Mouse (Mus musculus) Muller cell, postnatal 12 days (primary cell): ENCODE measurements at regions not wholly inside any gene's neighbourhood (a gene's known extent, or its start where the extent isn't known, plus 50 kb on each side); places are given as distances from the start of the nearest gene placed in this dataset.

Experiments
- DNase-seq: peaks from one replicate; pipeline ENCODE4 v3.0.0-alpha.2; 2015; ENCODE audit errors: inconsistent ontology term

DNA sequence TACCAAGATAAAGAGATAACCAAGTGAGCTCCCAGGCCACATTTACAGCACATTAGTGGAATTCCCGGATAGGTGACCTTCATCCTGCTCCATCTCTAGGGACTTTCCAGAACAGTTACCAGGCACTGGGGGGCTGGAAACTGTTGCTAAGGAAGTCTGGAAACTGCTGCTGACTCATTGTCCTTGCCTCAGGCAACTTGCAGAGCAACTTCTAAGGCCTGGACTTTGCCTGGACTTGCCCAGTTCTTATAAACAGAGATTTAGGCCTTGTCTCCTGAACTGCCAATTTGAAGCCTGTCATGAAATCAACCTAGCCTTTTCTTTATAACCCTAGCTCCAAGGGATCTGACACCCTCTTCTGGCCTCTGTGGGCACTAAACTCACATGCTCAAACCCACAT, 224.0 kb upstream of the Gm6657 start:
- peak; percentile 80 for DNase-seq

DNA sequence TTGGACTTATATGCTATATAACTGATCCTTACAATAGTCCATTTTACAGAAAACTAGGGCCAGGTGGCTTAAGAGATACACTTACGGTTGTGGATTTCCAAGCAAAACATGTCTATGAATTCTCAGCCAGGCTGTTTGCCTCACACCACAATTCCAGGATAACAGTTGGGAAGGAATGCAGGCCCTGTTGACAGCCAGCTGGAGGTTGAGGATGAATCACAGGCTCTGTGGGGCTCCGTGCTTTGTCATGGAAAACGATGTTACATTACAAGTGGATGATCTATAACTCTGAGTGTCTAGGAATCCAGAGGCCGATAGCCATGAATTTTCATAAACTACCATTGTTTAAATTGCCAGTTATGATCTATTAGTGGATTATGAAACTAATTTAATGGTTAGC, 221.9 kb upstream of the Gm6657 start:
- DNase-seq = peak; percentile 87

- DNase-seq = no peak
Measured at GRCm38 (mm10) chr12:77976952-77977351, 217.1 kb upstream of the Gm6657 start.

DNA sequence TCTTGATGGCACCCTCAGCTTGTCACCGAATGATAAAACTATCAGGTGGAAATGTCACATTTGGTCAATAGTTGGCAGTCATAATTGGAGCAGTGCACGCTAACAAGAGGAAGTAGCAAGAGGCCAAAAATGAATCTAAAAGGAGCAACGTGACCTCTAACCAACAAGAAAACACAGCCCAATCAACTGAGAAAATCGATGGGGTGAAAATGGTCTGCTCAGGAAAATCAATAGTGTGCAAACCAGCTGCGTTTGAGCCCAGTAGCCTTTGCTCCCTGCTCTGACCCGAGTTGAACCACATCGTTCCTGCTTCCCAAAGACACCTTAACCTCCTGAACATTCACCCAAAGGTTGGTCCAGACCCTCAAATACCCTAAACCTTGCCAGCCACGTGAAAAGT, 207.3 kb upstream of the Gm6657 start:
- DNase-seq = no peak

GRCm38 (mm10) chr12:77989766-77990165, 204.3 kb upstream of the Gm6657 start:
- no peak for DNase-seq

- peak; percentile 92 for DNase-seq
Measured at GRCm38 (mm10) chr12:77991627-77992026, 202.4 kb upstream of the Gm6657 start.

DNA sequence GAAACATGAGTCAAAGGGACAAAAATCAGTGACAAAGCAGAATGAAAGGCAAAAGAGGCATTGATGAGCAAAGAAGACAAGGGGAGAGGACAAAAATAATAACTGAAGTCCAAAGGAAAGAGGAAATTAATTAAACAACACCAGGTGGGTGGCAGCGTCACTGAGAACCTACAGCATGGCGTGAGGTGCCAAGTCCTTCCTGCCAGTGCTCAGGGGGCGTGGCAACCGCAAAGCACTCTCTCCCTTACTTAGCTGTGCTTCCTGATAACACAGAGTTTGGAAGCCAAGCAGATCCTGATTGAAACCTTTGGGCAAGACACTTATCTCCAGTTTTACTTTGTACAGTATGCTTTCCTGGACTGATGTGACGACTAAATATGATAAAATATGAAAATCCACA, 199.9 kb upstream of the Gm6657 start:
- DNase-seq = no peak

GRCm38 (mm10) chr12:77997916-77998315, 196.1 kb upstream of the Gm6657 start:
- DNase-seq = no peak

DNA sequence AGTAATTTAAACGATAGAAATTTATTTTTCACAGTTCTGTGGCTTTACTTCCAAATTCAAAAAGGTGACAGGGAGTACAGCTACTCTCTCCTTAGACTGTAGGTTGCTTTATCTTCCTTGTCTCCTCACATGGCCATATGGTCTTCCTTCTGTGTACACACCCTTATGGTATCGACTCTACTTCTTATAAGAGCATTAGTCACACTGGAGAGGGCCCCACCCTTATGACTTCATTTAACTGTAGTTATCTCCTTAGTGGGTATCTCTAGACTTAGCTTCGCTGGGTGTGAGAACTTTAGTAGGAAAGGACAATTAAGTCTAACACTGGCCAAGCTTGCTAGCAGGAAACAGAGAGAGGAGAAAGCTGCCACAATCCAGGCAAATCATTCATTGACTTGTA, 193.6 kb upstream of the Gm6657 start:
- no peak for DNase-seq

GRCm38 (mm10) chr12:78001846-78002245, 192.2 kb upstream of the Gm6657 start:
- DNase-seq = no peak

DNA sequence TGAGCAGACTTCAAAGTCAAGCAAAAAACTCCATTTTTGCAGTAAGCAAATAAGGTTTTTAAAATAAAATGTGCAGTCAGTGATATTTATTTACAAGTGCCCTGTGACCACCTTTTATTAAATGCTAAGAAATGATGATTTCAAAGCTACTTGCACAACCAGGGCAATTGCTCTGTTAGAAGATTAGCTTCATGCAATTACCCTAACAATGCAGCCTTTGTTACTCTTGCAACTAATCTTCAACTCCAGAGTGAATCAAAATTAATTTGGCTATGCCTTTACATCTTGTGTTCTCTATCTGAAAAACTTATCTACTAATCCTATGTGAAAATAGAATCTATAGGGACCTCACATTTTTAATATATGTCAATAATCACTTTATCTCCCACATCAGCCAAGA, 160.3 kb upstream of the Gm6657 start:
- DNase-seq = no peak

- no peak for DNase-seq
Measured at GRCm38 (mm10) chr12:78046582-78046981, 147.5 kb upstream of the Gm6657 start.

DNA sequence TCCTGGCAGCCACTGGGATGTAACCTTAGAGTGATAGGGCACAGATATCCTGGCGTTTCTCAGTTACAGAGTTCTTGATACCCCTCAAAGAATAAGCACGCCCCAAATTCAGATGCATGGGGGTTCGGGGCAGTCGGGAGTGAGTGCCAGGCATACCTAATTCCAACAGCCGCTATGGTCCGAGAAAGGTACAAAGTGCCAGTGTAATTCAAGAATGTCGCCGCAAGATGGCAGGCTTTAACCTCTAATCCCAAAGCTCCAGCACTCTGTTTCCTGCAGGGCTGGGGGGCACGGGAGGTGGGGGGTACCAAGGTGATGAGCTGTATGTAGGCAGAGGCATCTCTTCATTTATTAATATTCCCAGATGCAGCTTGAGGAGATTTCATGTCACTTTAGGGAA, 138.1 kb upstream of the Gm6657 start:
- DNase-seq = peak; percentile 36

GRCm38 (mm10) chr12:78057166-78057565, 136.9 kb upstream of the Gm6657 start:
- no peak for DNase-seq

DNA sequence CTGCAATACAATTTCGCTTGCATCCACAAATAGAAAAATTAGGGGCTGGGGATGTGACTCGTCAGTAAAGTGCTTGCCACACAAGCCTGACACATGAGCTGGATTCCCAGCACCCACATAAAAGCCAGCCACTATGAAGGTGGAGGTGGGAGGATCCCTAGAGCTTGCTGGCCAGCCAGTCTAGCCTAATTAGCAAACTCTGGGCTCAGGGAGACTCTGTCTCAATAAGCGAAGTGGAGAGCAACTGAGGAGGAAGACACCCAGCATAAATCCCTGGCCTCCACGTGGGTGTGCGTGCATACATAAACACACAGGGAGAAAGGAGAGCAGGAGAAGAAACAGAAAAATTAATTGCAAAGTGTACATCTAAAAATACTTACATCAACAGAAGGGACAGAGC, 134.1 kb upstream of the Gm6657 start:
- DNase-seq = peak; percentile 4

DNA sequence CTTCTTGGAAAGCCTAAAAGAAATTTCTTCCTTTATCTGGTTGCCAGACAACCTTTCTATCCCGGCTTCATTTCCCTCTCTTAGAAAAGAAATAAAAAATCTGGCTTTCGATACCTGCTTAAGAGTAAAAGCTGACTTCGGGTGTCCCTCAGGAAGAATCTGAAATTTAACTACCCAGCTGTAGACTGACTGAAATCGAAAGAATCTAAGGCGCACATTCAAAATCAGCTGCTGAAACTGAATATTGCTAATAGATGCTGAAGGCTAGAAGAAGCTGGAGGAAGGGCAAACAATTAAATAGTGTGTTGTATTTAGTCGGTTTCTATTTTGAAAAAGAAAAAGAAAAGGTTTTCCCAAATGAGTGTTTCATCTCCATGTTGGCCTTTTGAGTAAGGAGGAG, 128.0 kb upstream of the Gm6657 start:
- DNase-seq = no peak

DNA sequence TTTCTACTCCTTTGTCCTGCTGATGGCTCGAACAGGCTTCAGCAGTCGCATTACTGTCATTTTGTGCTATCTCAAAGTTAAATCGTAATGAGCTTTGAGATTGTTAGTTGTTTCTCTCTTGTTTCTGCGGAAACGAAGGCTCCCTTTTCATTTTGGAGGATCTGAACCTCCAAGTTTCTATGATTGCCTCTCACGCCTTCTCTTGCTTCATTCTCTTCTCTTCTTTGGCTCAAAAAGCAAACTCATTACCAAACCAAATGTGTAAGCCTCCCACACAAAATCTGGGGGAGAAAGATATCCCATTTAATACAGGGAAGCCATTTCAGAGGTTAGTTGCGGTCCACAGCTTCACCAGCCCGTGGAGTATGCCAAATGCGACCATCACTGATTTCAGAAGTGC, 121.1 kb upstream of the Gm6657 start:
- no peak for DNase-seq

- no peak for DNase-seq
Measured at GRCm38 (mm10) chr12:78074290-78074802, 119.7 kb upstream of the Gm6657 start.

- no peak for DNase-seq
Measured at GRCm38 (mm10) chr12:78077285-78077684, 116.8 kb upstream of the Gm6657 start.

DNA sequence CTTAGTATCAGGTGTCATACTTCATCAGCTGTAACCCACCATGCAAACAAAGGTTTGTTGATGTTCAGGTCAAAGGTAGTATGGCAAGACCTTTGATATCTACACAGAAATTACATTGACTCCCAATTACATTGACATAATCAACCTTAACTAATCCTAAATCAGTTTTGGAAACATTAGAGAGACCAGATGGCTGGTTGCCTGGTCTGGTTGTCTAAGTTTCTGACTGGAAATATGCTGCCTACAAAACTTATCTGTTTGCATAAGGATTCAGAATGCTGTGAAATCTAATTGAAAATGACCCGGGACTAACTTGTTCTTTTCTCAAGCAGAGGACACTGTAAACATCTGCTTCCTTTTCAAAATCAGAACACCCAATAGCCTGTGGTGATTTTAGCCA, 111.9 kb upstream of the Gm6657 start:
- no peak for DNase-seq

- DNase-seq = no peak
Measured at GRCm38 (mm10) chr12:78086016-78086415, 108.0 kb upstream of the Gm6657 start.

DNA sequence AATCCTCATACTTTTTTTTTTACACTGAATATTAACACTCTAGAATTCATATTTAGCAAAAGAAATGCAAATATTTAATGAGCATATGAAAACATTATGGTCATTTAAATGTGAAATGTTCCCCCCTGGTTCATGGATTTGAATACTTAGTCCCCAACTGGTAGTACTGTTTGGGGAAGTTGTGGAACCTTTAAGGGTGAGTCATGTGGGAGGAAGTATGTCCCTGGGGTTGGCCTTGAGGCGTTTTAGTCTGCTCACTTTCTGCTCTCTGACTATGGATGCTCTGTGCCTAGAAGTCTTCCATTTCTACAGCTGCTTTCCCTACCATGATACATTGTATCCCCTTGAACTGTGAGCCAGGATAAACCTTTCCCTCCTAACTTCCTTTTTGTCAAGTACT, 106.1 kb upstream of the Gm6657 start:
- no peak for DNase-seq

- DNase-seq = no peak
Measured at GRCm38 (mm10) chr12:78094471-78094870, 99.6 kb upstream of the Gm6657 start.

DNA sequence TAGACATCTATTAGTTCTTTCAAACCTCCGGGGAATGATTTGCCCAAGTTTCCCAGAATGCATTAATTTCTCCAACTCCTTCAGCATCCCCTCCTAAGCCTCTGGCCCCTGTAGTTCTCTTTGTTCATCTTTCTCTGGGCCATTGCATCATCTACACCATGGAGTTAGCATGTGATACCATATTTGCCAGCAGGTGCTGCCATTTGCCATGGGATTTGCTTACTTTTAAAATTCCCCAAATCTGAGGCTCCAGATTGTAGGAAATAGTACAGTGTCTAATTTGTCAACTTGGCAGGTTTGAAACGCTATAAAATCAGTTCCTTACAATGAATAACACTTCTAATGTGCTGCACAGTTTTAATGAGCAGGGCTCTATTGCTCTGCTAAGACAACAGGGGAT, 98.7 kb upstream of the Gm6657 start:
- DNase-seq = no peak

GRCm38 (mm10) chr12:78095916-78096315, 98.1 kb upstream of the Gm6657 start:
- no peak for DNase-seq
